Mouse (Mus musculus) erythroblast, embryonic 14.5 days (primary cell): Measurements from ENCODE around the gene Fmod.

Experiments used
- GATA1 ChIP-seq: IDR thresholded peaks from 2 replicates; pipeline ENCODE4 v1.6.1; 2012; ENCODE audit warnings: low read length, inconsistent platforms, mixed read lengths
- TAL1 ChIP-seq: IDR thresholded peaks from 3 replicates; pipeline ENCODE4 v1.6.1; 2012; ENCODE audit warnings: low read length, inconsistent platforms, mixed read lengths

- TF ChIP-seq GATA1 (peak; percentile 85), TAL1 (no peak; the same call in 2 of the 3 replicates)
Observed at GRCm38 (mm10) chr1:134086811-134087398, 49.9 kb downstream of the Fmod start.
